Mouse (Mus musculus) hindbrain, embryonic 12.5 days (tissue): Measurements from ENCODE around the gene Prss28. TPM values are rescaled to one million over a fixed set of nuclear protein-coding genes. Genes with fewer than 3 reads are reported as not detected.

Experiments
- ATAC-seq: fragments of 200-750 bp; cut with Nextera tagmentation; 2 replicates; pipeline ENCODE4 v1.8.0; 2017; ENCODE audit warnings: moderate TSS enrichment; ENCODE audit not compliant: low FRiP score
- H3K27ac ChIP-seq: fragments of 300-500 bp; sonication (generic); 2 replicates; pipeline ENCODE4 v1.5.1; 2016; ENCODE audit warnings: mild to moderate bottlenecking
- H3K27me3 ChIP-seq: fragments of 300-500 bp; sonication (generic); 2 replicates; pipeline ENCODE4 v1.6.1; 2016; ENCODE audit warnings: mild to moderate bottlenecking
- H3K36me3 ChIP-seq: fragments of 300-500 bp; sonication (generic); 2 replicates; pipeline ENCODE4 v1.6.1; 2016; ENCODE audit warnings: mild to moderate bottlenecking
- H3K4me1 ChIP-seq: fragments of 300-500 bp; sonication (generic); 2 replicates; pipeline ENCODE4 v1.6.1; 2016
- H3K4me2 ChIP-seq: fragments of 300-500 bp; sonication (generic); replicated peaks from 2 replicates; pipeline ENCODE4 v1.6.1; 2016; ENCODE audit warnings: mild to moderate bottlenecking
- H3K4me3 ChIP-seq: fragments of 300-500 bp; sonication (generic); 2 replicates; pipeline ENCODE4 v1.5.1; 2016; ENCODE audit warnings: mild to moderate bottlenecking
- H3K9ac ChIP-seq: fragments of 300-500 bp; sonication (generic); 2 replicates; pipeline ENCODE4 v1.6.1; 2016; ENCODE audit warnings: mild to moderate bottlenecking, moderate library complexity
- H3K9me3 ChIP-seq: fragments of 300-500 bp; sonication (generic); replicated peaks from 2 replicates; pipeline ENCODE4 v1.6.1; 2016; ENCODE audit warnings: mild to moderate bottlenecking
- WGBS: fragments of 180-500 bp; shearing (Covaris S2); methylation state at CpG from one replicate; pipeline ENCODE4 v1.1.7; 2016; 5-methylcytosine and 5-hydroxymethylcytosine counted together
- polyA plus RNA-seq: library from polyadenylated mRNA; unstranded; fragments of >200 nt; fragmentation: Nextera tagmentation; extraction: Ambion mirVana; gene quantifications from 2 replicates; pipeline ENCODE4 v1.2.1, GENCODE M21; 2016

The Prss28 gene
- polyA plus RNA-seq, 1 experiment from 2014 or later: not detected

GRCm38 (mm10) chr17:25290411-25290810 lies 18.0 kb upstream of the Prss28 start:
- no peak for ATAC-seq
- H3K9me3 ChIP-seq: no peaks in the 10 kb centered on the region
- no peaks in the 10 kb centered on the region for H3K27me3 ChIP-seq
- H3K9ac ChIP-seq: no peak overlapping the region
- no peak overlapping the region for H3K27ac ChIP-seq
- H3K4me2 ChIP-seq: no peak overlapping the region
- 39% methylated on average over 4 of the region's 4 CpGs for WGBS
- H3K36me3 ChIP-seq: no peaks in the 10 kb centered on the region
- no peaks in the 10 kb centered on the region for H3K4me1 ChIP-seq
- no peak overlapping the region for H3K4me3 ChIP-seq

GRCm38 (mm10) chr17:25293495-25293894 lies 15.0 kb upstream of the Prss28 start:
- no peak overlapping the region for H3K9ac ChIP-seq
- H3K4me3 ChIP-seq: no peak overlapping the region
- H3K4me2 ChIP-seq: no peak overlapping the region
- no peak overlapping the region for H3K27ac ChIP-seq
- 80% methylated on average over 5 of the region's 5 CpGs for WGBS
- no peaks in the 10 kb centered on the region for H3K36me3 ChIP-seq
- H3K4me1 ChIP-seq: no peaks in the 10 kb centered on the region
- H3K9me3 ChIP-seq: no peaks in the 10 kb centered on the region
- H3K27me3 ChIP-seq: no peaks in the 10 kb centered on the region
- ATAC-seq: no peak

GRCm38 (mm10) chr17:25294111-25294510 lies 14.3 kb upstream of the Prss28 start:
- no peaks in the 10 kb centered on the region for H3K27me3 ChIP-seq
- no peak overlapping the region for H3K9ac ChIP-seq
- no peak overlapping the region for H3K4me2 ChIP-seq
- H3K27ac ChIP-seq: no peak overlapping the region
- WGBS: 59% methylated on average over 1 of the region's 1 CpGs
- H3K4me1 ChIP-seq: no peaks in the 10 kb centered on the region
- no peaks in the 10 kb centered on the region for H3K9me3 ChIP-seq
- no peaks in the 10 kb centered on the region for H3K36me3 ChIP-seq
- no peak overlapping the region for H3K4me3 ChIP-seq
- no peak for ATAC-seq

- ATAC-seq: no peak
- H3K9me3 ChIP-seq: no peaks in the 10 kb centered on the region
- no peaks in the 10 kb centered on the region for H3K4me1 ChIP-seq
- H3K4me3 ChIP-seq: no peak within 1 kb of the TSS
- 81% methylated on average over 5 of the region's 5 CpGs for WGBS
- no peak within 1 kb of the TSS for H3K9ac ChIP-seq
- H3K4me2 ChIP-seq: no peak within 1 kb of the TSS
- no peaks in the 10 kb centered on the region for H3K27me3 ChIP-seq
- H3K36me3 ChIP-seq: no peaks in the 10 kb centered on the region
- no peak within 1 kb of the TSS for H3K27ac ChIP-seq
Observed at GRCm38 (mm10) chr17:25298094-25298493, 10.4 kb upstream of the Prss28 start, which contains the start of gene Prss34. Gene Prss34 (plus strand): TSS chr17:25298394.

GRCm38 (mm10) chr17:25318354-25318753 lies 9.9 kb downstream of the Prss28 start, which contains the start of gene Prss29:
Gene Prss29 (plus strand): TSS chr17:25318654.
- WGBS: 78% methylated on average over 5 of the region's 5 CpGs
- no peaks in the 10 kb centered on the region for H3K4me1 ChIP-seq
- no peak for ATAC-seq
- peaks cover 3% of the 10 kb centered on the region; the same call in 1 of the 2 replicates for H3K27me3 ChIP-seq
- H3K4me2 ChIP-seq: no peak within 1 kb of the TSS
- no peaks in the 10 kb centered on the region for H3K9me3 ChIP-seq
- H3K36me3 ChIP-seq: no peaks in the 10 kb centered on the region
- no peak within 1 kb of the TSS for H3K9ac ChIP-seq
- H3K27ac ChIP-seq: no peak within 1 kb of the TSS
- no peak within 1 kb of the TSS for H3K4me3 ChIP-seq

- WGBS: 89% methylated on average over 8 of the region's 8 CpGs
- no peak overlapping the region for H3K4me2 ChIP-seq
Observed at GRCm38 (mm10) chr17:25320819-25321218, 12.4 kb downstream of the Prss28 start.

GRCm38 (mm10) chr17:25322930-25323329 lies 14.5 kb downstream of the Prss28 start:
- Histone ChIP-seq H3K4me1 (no peaks in the 10 kb centered on the region), H3K36me3 (no peaks in the 10 kb centered on the region), H3K9me3 (no peaks in the 10 kb centered on the region), H3K4me3 (no peak overlapping the region), H3K27me3 (peaks cover 4% of the 10 kb centered on the region; the same call in 1 of the 2 replicates), H3K4me2 (no peak overlapping the region), H3K27ac (no peak overlapping the region), H3K9ac (no peak overlapping the region)
- 34% methylated on average over 2 of the region's 2 CpGs for WGBS
- no peak for ATAC-seq

More at GRCm38 (mm10) chr17:25320819-25321218, 12.4 kb downstream of the Prss28 start:
- no peak overlapping the region for H3K9ac ChIP-seq
- H3K27ac ChIP-seq: no peak overlapping the region
- H3K36me3 ChIP-seq: no peaks in the 10 kb centered on the region
- no peak overlapping the region for H3K4me3 ChIP-seq
- H3K4me1 ChIP-seq: no peaks in the 10 kb centered on the region
- ATAC-seq: no peak
- H3K27me3 ChIP-seq: peaks cover 4% of the 10 kb centered on the region; the same call in 1 of the 2 replicates
- H3K9me3 ChIP-seq: no peaks in the 10 kb centered on the region

- no peaks in the 10 kb centered on the region for H3K4me1 ChIP-seq
- 77% methylated on average over 9 of the region's 9 CpGs for WGBS
- ATAC-seq: no peak
- H3K4me3 ChIP-seq: no peak overlapping the region
- peaks cover 23% of the 10 kb centered on the region for H3K27me3 ChIP-seq
- H3K4me2 ChIP-seq: no peak overlapping the region
- no peak overlapping the region for H3K9ac ChIP-seq
- H3K36me3 ChIP-seq: no peaks in the 10 kb centered on the region
- H3K9me3 ChIP-seq: no peaks in the 10 kb centered on the region
- no peak overlapping the region for H3K27ac ChIP-seq
Observed at GRCm38 (mm10) chr17:25332321-25332720, 23.9 kb downstream of the Prss28 start.

- no peak overlapping the region for H3K27ac ChIP-seq
- peaks cover 23% of the 10 kb centered on the region for H3K27me3 ChIP-seq
- no peaks in the 10 kb centered on the region for H3K36me3 ChIP-seq
- ATAC-seq: 0 out of 2 replicates have a peak, but pooled peaks have one; percentile 29
- no peaks in the 10 kb centered on the region for H3K9me3 ChIP-seq
- H3K9ac ChIP-seq: no peak overlapping the region
- H3K4me1 ChIP-seq: no peaks in the 10 kb centered on the region
- 3% methylated on average over 8 of the region's 8 CpGs for WGBS
- H3K4me2 ChIP-seq: no peak overlapping the region
- H3K4me3 ChIP-seq: no peak overlapping the region
Observed at GRCm38 (mm10) chr17:25333943-25334342, 25.5 kb downstream of the Prss28 start.

- no peak for ATAC-seq
- H3K4me3 ChIP-seq: no peak overlapping the region
- WGBS: 77% methylated on average over 4 of the region's 4 CpGs
- H3K4me1 ChIP-seq: no peaks in the 10 kb centered on the region
- no peaks in the 10 kb centered on the region for H3K36me3 ChIP-seq
- H3K4me2 ChIP-seq: no peak overlapping the region
- no peaks in the 10 kb centered on the region for H3K9me3 ChIP-seq
- H3K9ac ChIP-seq: no peak overlapping the region
- no peak overlapping the region for H3K27ac ChIP-seq
- H3K27me3 ChIP-seq: peaks cover 13% of the 10 kb centered on the region
Observed at GRCm38 (mm10) chr17:25338218-25338617, 29.8 kb downstream of the Prss28 start.

GRCm38 (mm10) chr17:25340003-25340402 lies 31.6 kb downstream of the Prss28 start:
- Histone ChIP-seq H3K9ac (no peak overlapping the region), H3K4me1 (no peaks in the 10 kb centered on the region), H3K36me3 (no peaks in the 10 kb centered on the region), H3K27ac (no peak overlapping the region), H3K4me3 (no peak overlapping the region), H3K9me3 (no peaks in the 10 kb centered on the region), H3K4me2 (no peak overlapping the region), H3K27me3 (peaks cover 5% of the 10 kb centered on the region)
- 88% methylated on average over 6 of the region's 6 CpGs for WGBS
- ATAC-seq: no peak

GRCm38 (mm10) chr17:25341490-25341889 lies 33.0 kb downstream of the Prss28 start:
- H3K4me2 ChIP-seq: no peak overlapping the region
- 53% methylated on average over 3 of the region's 3 CpGs for WGBS
- no peak overlapping the region for H3K27ac ChIP-seq
- H3K4me1 ChIP-seq: no peaks in the 10 kb centered on the region
- no peak overlapping the region for H3K9ac ChIP-seq
- H3K27me3 ChIP-seq: no peaks in the 10 kb centered on the region
- H3K4me3 ChIP-seq: no peak overlapping the region
- no peaks in the 10 kb centered on the region for H3K9me3 ChIP-seq
- no peaks in the 10 kb centered on the region for H3K36me3 ChIP-seq
- ATAC-seq: no peak

- Histone ChIP-seq H3K36me3 (no peaks in the 10 kb centered on the region), H3K9ac (no peak within 1 kb of the TSS)
- 94% methylated on average over 4 of the region's 4 CpGs for WGBS
Observed at GRCm38 (mm10) chr17:25345462-25345861, 37.0 kb downstream of the Prss28 start, which contains the start of gene Tpsab1. Gene Tpsab1 (minus strand): TSS chr17:25345562.

More at GRCm38 (mm10) chr17:25345462-25345861, 37.0 kb downstream of the Prss28 start, which contains the start of gene Tpsab1:
- H3K4me1 ChIP-seq: no peaks in the 10 kb centered on the region
- no peak within 1 kb of the TSS for H3K4me2 ChIP-seq
- H3K9me3 ChIP-seq: no peaks in the 10 kb centered on the region
- no peak within 1 kb of the TSS for H3K4me3 ChIP-seq
- no peak for ATAC-seq
- H3K27ac ChIP-seq: no peak within 1 kb of the TSS
- H3K27me3 ChIP-seq: no peaks in the 10 kb centered on the region
